Mouse (Mus musculus): ENCODE data around the gene Snrnp70. TPM values are rescaled to one million over a fixed set of nuclear protein-coding genes. Genes with fewer than 3 reads are reported as not detected.
A peak's percentile ranks its signal among the peaks of the same experiment; 100 is the strongest.

Snrnp70 gene
- 76.1 and 93.7 TPM in 2 replicates for polyA plus RNA-seq (2014; fragmentation: Nextera tagmentation; extraction: Ambion mirVana)

DNA sequence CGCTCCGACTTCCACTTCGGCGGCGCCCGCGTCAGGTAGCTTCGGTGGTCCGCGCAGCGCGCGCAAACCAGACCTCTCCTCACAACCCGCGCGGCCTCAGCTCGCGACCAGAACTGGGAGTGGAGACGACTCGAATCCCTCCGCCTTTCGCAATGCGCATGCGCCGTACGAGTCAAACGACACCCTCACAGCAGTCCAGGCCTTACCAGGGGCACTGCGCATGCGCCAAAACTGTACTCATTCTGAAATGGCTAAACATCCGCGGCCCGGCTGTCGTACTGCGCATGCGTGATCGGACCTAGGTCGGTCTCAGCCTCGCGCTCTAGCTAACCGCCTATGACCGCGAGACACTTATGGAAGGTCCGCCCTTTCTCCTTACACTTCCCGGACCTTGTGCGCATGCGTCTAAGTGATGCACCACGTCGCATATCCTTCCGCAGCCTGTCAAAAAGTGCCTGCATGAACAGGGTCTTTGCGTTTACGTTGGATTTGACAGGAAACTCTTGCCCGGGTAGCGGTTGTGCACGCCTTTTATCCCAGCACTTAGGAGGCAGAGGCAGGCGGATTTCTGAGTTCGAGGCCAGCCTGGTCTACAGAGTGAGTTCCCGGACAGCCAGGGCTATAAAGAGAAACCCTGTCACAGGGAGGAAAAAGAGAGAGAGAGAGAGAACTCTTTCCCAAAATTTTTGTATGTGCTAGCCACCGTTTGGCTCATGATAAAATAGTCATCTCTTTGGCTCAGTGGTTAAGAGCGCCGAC is at the start of gene Snrnp70:
TSS of gene Snrnp70 (minus strand) at position 165 of the 759 bp plus-strand sequence.
- H3K9me3 ChIP-seq (ENCODE audit: control insufficient read depth, low read length) = no peaks in the 10 kb centered on the region
- under 1% methylated on average over 60 of the region's 60 CpGs for WGBS
- H3K4me1 ChIP-seq (ENCODE audit: control insufficient read depth, insufficient read depth, low read length) = peaks cover 21% of the 10 kb centered on the region
- ATAC-seq (ENCODE audit: low read depth) = peak; percentile 97
- H3K27me3 ChIP-seq (ENCODE audit: control insufficient read depth, insufficient read depth, low read length) = no peaks in the 10 kb centered on the region
- H3K4me3 ChIP-seq (ENCODE audit: low read depth, low read length) = peak within 1 kb of the TSS; percentile 58
- H3K9ac ChIP-seq (replicated peaks; ENCODE audit: low read depth, low read length) = peak within 1 kb of the TSS; percentile 84
- H3K36me3 ChIP-seq (ENCODE audit: control insufficient read depth, insufficient read depth, low read length) = peaks cover 9% of the 10 kb centered on the region
- H3K4me2 ChIP-seq (ENCODE audit: low read depth, low read length) = peak within 1 kb of the TSS; percentile 98
- H3K27ac ChIP-seq (ENCODE audit: low read depth, low read length) = peak within 1 kb of the TSS; percentile 91

DNA sequence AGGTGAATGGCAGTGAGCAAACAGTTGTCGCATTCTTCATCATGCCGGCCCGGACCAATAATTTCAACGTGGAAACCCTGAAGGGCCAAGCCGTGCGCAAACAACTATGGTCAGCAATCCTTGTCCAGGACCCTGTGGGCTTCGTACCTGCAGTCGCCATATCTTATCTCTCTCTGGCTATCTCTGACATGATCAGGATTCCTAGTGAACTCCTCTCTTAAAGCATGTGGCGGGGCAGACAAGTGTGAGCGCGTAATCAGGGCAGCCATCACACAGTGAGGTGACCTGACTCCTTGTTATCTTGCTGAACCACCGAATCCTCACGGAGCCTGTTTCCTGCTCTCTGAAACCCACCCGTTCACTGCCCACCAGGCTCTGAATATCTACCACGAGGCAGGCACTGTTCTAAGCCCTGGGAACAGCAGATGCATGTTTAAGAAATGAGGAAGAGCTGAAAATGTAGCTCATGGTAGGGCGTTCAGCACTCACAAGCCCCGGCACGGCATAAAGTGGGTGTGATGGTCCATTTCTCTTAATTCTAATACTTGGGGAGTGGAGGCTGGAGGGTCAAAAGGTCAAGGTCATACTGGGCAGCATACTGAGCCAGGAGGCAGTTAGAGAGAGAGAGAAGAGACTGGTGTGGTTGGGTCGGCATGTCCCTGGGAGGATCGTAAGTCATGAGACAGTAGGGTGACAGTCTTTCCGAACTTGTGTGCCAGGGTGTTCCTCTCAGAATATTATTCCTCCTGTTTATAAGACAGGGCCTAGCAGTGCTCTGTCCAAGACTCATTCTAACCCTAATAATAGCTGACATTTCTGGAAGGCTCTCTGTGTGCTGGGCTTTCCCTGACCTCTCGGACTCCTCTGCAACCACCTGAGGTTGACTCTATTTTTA is 48.2 kb upstream of the Snrnp70 start:
- Histone ChIP-seq H3K36me3 (ENCODE audit: control insufficient read depth, insufficient read depth, low read length) (peaks cover 9% of the 10 kb centered on the region), H3K4me2 (ENCODE audit: low read depth, low read length) (no peak overlapping the region), H3K27ac (ENCODE audit: low read depth, low read length) (no peak overlapping the region), H3K27me3 (ENCODE audit: control insufficient read depth, insufficient read depth, low read length) (no peaks in the 10 kb centered on the region), H3K4me3 (ENCODE audit: low read depth, low read length) (no peak overlapping the region), H3K9me3 (ENCODE audit: control insufficient read depth, low read length) (no peaks in the 10 kb centered on the region), H3K4me1 (ENCODE audit: control insufficient read depth, insufficient read depth, low read length) (no peaks in the 10 kb centered on the region), H3K9ac (replicated peaks; ENCODE audit: low read depth, low read length) (no peak overlapping the region)
- WGBS = 91% methylated on average over 22 of the region's 22 CpGs
- no peak for ATAC-seq (ENCODE audit: low read depth)

DNA sequence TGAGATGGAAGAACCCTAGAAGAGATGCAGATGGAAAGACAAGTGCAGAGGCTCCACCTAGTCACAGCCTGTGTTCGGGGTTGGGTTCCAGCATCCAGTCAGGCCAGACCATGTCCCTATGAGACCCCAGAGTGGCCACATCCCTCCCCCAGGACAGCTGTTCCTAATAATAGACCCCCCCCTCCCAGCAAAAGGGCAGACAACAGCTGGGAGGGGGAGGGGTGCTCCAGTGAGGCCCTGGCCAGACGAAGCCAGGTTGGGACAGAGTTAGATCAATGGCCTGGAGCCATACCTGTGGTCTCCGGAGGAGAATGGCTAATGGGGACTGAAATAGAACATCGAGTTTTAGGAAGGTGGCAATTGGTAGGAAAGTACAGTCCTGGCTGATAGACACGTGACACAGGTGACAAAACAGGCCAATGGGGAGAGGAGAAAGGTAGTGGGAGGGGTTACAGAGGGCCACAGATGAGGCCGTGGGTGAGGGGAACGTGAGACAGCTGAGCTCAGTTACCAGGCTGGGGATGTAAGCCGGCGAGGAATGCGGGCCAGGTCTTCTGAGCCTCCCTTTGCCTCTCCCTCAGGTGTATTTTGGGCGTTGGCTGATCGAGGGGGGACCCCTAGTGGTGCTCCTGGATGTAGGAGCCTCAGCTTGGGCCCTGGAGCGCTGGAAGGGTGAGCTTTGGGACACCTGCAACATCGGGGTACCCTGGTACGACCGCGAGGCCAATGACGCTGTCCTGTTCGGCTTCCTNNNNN is 42.2 kb upstream of the Snrnp70 start, which contains the start of gene Ruvbl2:
TSS of gene Ruvbl2 (minus strand) at position 576 of the 756 bp plus-strand sequence.
- H3K9me3 ChIP-seq (ENCODE audit: control insufficient read depth, low read length) = no peaks in the 10 kb centered on the region
- peaks cover 27% of the 10 kb centered on the region for H3K4me1 ChIP-seq (ENCODE audit: control insufficient read depth, insufficient read depth, low read length)
- WGBS = 21% methylated on average over 19 of the region's 19 CpGs
- no peaks in the 10 kb centered on the region for H3K27me3 ChIP-seq (ENCODE audit: control insufficient read depth, insufficient read depth, low read length)
- ATAC-seq (ENCODE audit: low read depth) = no peak
- no peak within 1 kb of the TSS for H3K27ac ChIP-seq (ENCODE audit: low read depth, low read length)
- no peaks in the 10 kb centered on the region for H3K36me3 ChIP-seq (ENCODE audit: control insufficient read depth, insufficient read depth, low read length)
- H3K4me3 ChIP-seq (ENCODE audit: low read depth, low read length) = no peak within 1 kb of the TSS
- H3K4me2 ChIP-seq (ENCODE audit: low read depth, low read length) = no peak within 1 kb of the TSS
- H3K9ac ChIP-seq (replicated peaks; ENCODE audit: low read depth, low read length) = no peak within 1 kb of the TSS

DNA sequence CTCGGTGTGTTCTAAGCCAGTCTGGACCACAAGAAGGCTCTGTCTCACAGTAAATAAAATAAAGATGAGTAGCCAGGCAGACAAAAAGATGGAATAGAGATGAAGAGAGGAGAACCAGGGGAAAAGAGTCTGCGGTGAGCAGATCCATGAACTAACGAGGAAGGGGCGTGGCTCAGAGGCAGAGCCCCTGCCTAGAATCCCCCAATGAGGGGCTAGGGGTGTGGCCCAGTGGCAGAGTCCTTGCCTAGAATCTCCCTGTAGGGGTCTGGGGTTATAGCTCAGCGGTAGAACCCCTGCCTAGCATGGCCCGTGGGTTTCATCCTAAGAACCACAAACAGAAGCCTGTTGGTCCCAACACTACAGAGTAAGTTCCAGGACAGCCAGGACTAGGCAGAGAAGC is 41.5 kb upstream of the Snrnp70 start:
- Histone ChIP-seq H3K9ac (replicated peaks; ENCODE audit: low read depth, low read length) (no peak overlapping the region), H3K27me3 (ENCODE audit: control insufficient read depth, insufficient read depth, low read length) (no peaks in the 10 kb centered on the region), H3K4me1 (ENCODE audit: control insufficient read depth, insufficient read depth, low read length) (peaks cover 28% of the 10 kb centered on the region), H3K4me3 (ENCODE audit: low read depth, low read length) (no peak overlapping the region), H3K36me3 (ENCODE audit: control insufficient read depth, insufficient read depth, low read length) (no peaks in the 10 kb centered on the region), H3K9me3 (ENCODE audit: control insufficient read depth, low read length) (no peaks in the 10 kb centered on the region), H3K4me2 (ENCODE audit: low read depth, low read length) (no peak overlapping the region), H3K27ac (ENCODE audit: low read depth, low read length) (no peak overlapping the region)
- ATAC-seq (ENCODE audit: low read depth) = no peak
- 30% methylated on average over 6 of the region's 6 CpGs for WGBS

DNA sequence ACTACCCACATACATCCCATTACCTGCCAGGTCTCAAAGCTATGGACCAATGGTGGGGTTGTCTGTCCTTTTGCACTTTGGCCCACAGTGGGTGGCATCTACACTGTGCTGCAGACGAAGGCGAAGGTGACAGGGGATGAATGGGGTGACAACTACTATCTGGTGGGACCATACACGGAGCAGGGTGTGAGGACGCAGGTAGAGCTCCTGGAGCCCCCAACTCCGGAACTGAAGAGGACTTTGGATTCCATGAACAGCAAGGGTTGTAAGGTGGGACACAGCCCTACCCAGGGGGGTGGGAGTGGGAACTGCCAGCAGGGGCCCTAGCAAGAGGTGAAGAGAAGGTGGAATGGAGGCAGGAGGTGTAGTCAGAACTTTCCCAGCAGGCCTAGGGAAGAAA is 40.9 kb upstream of the Snrnp70 start:
- Histone ChIP-seq H3K27me3 (ENCODE audit: control insufficient read depth, insufficient read depth, low read length) (no peaks in the 10 kb centered on the region), H3K36me3 (ENCODE audit: control insufficient read depth, insufficient read depth, low read length) (no peaks in the 10 kb centered on the region), H3K27ac (ENCODE audit: low read depth, low read length) (no peak overlapping the region), H3K4me2 (ENCODE audit: low read depth, low read length) (no peak overlapping the region), H3K9me3 (ENCODE audit: control insufficient read depth, low read length) (no peaks in the 10 kb centered on the region), H3K9ac (replicated peaks; ENCODE audit: low read depth, low read length) (no peak overlapping the region), H3K4me3 (ENCODE audit: low read depth, low read length) (no peak overlapping the region), H3K4me1 (ENCODE audit: control insufficient read depth, insufficient read depth, low read length) (peaks cover 28% of the 10 kb centered on the region)
- 89% methylated on average over 5 of the region's 5 CpGs for WGBS
- no peak for ATAC-seq (ENCODE audit: low read depth)

DNA sequence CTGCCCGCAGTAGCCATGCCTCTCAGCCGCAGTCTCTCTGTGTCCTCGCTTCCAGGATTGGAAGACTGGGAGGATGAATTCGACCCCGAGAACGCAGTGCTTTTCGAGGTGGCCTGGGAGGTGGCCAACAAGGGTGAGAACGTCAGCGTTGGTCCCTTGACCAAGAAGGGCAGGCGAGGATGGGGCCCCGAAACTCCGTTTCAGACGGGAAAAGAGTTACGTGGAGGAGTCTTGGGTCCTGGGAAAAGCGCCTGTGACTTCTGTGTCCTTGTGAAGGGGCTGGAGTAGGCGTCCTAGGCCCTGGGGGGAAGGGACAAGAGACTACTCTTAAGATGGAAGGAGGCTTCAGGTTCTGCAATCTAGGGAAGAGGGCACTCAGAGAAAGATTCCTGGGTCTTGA is 39.5 kb upstream of the Snrnp70 start:
- no peaks in the 10 kb centered on the region for H3K9me3 ChIP-seq (ENCODE audit: control insufficient read depth, low read length)

DNA sequence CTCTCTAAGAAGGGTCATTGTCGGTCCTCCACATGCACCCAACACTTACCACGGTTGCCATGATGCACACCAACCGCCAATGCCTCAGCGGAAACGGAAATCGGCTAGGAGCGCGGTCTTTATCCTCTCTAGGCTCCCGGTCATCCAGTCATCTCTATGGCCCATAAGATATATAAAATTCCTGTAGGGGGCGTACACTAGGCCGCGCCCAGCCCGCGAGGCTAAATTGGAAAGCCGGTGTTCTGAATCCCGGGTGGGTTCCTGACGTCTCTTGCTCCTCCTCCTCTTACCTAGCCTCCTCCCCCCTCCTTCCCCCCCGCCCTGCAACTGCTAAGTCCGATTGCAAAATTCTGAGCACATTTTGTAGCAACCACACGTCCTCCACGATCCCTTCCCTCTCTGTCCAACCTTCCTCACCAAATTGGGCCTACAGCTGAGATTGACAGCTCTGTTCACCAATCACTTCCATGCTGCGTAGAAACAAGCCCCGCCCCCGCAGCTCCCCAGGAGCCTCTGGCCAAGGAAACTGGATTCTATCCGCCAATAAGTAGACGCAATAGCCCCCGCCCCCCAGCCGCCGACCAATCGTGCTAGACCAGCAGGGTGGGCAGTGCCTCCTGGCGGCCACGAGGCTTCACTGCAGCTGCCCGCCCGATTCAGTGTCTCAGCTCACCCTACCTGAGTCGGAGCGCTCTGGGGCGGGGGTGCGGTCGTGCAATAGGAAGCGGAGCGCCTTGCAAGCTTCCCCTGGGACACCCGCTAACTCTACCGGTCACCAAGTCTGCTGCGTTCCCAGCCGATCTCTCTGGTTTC is 38.9 kb upstream of the Snrnp70 start, which contains the start of gene Gys1:
TSS of gene Gys1 (plus strand) at position 642 of the 813 bp plus-strand sequence.
- Histone ChIP-seq H3K9ac (replicated peaks; ENCODE audit: low read depth, low read length) (peak within 1 kb of the TSS; percentile 72), H3K4me3 (ENCODE audit: low read depth, low read length) (peak within 1 kb of the TSS; percentile 65)
- WGBS = 0% methylated on average over 45 of the region's 45 CpGs

More for the DNA sequence above, 39.5 kb upstream of the Snrnp70 start:
- Histone ChIP-seq H3K4me2 (ENCODE audit: low read depth, low read length) (peak overlapping the region; percentile 93), H3K9ac (replicated peaks; ENCODE audit: low read depth, low read length) (peak overlapping the region; percentile 72), H3K4me1 (ENCODE audit: control insufficient read depth, insufficient read depth, low read length) (peaks cover 28% of the 10 kb centered on the region), H3K27me3 (ENCODE audit: control insufficient read depth, insufficient read depth, low read length) (no peaks in the 10 kb centered on the region), H3K36me3 (ENCODE audit: control insufficient read depth, insufficient read depth, low read length) (peaks cover 6% of the 10 kb centered on the region; the same call in 1 of the 2 replicates), H3K27ac (ENCODE audit: low read depth, low read length) (peak overlapping the region; percentile 44; the same call in 1 of the 2 replicates), H3K4me3 (ENCODE audit: low read depth, low read length) (peak overlapping the region; percentile 65)
- ATAC-seq (ENCODE audit: low read depth) = no peak; the same call in 1 of the 2 replicates
- WGBS = 3% methylated on average over 16 of the region's 16 CpGs

DNA sequence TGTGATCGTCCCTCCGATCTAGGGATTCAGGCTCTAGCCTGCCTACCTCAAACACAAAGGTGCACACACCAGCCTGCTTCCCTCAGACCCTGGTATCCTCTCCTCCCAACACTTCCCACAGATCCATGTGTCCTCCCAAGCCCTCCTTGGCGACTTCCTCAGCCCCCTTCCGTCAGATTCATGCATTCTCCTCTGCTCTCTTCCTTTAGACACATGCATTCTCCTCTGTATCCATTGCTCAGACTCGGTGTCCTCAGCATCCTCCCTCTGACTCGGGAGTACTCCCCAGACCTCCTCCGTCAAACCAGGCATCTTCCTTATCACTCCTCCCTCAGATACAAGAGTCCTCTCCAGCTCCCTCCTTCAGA is 38.3 kb upstream of the Snrnp70 start:
- H3K9ac ChIP-seq (replicated peaks; ENCODE audit: low read depth, low read length) = peak overlapping the region; percentile 68
- no peaks in the 10 kb centered on the region for H3K27me3 ChIP-seq (ENCODE audit: control insufficient read depth, insufficient read depth, low read length)
- H3K4me3 ChIP-seq (ENCODE audit: low read depth, low read length) = peak overlapping the region; percentile 65
- WGBS = 1% methylated on average over 7 of the region's 7 CpGs
- H3K4me1 ChIP-seq (ENCODE audit: control insufficient read depth, insufficient read depth, low read length) = peaks cover 28% of the 10 kb centered on the region
- H3K9me3 ChIP-seq (ENCODE audit: control insufficient read depth, low read length) = no peaks in the 10 kb centered on the region
- no peak for ATAC-seq (ENCODE audit: low read depth)
- peaks cover 13% of the 10 kb centered on the region for H3K36me3 ChIP-seq (ENCODE audit: control insufficient read depth, insufficient read depth, low read length)
- H3K4me2 ChIP-seq (ENCODE audit: low read depth, low read length) = peak overlapping the region; percentile 93
- H3K27ac ChIP-seq (ENCODE audit: low read depth, low read length) = peak overlapping the region; percentile 91; the same call in 1 of the 2 replicates

More for the DNA sequence above, 38.9 kb upstream of the Snrnp70 start, which contains the start of gene Gys1:
- ATAC-seq (ENCODE audit: low read depth) = peak; percentile 95
- Histone ChIP-seq H3K4me1 (ENCODE audit: control insufficient read depth, insufficient read depth, low read length) (peaks cover 28% of the 10 kb centered on the region), H3K4me2 (ENCODE audit: low read depth, low read length) (peak within 1 kb of the TSS; percentile 93), H3K27ac (ENCODE audit: low read depth, low read length) (peak within 1 kb of the TSS; percentile 91), H3K9me3 (ENCODE audit: control insufficient read depth, low read length) (no peaks in the 10 kb centered on the region), H3K27me3 (ENCODE audit: control insufficient read depth, insufficient read depth, low read length) (no peaks in the 10 kb centered on the region), H3K36me3 (ENCODE audit: control insufficient read depth, insufficient read depth, low read length) (peaks cover 10% of the 10 kb centered on the region)

All from neural tube, embryonic 14.5 days (tissue).